Mouse (Mus musculus) erythroblast, embryonic 14.5 days (primary cell): ENCODE data around the gene Lyrm7.

Source experiments
- GATA1 ChIP-seq: IDR thresholded peaks from 2 replicates; pipeline ENCODE4 v1.6.1; 2012; ENCODE audit warnings: low read length, inconsistent platforms, mixed read lengths
- TAL1 ChIP-seq: IDR thresholded peaks from 3 replicates; pipeline ENCODE4 v1.6.1; 2012; ENCODE audit warnings: low read length, inconsistent platforms, mixed read lengths

DNA sequence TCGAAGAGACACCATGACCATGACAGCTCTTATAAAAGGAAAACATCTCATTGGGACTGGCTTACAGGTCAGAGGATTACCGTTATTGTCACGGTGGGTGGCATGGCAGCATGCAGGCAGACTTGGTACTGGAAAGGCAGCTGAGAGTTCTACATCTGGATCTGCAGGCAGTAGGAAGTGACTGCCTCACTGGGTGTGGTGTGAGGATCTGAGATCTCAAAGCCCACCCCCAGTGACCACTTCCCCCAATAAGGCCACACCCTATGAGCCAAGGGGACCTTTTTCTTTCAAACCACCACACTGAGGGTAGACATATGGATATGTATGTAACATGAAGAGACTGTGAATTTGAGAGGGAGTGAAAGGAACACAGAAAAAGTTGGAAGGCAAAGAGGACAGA lies 66.0 kb downstream of the Lyrm7 start:
- TF ChIP-seq GATA1, result no peak
- no peak for TF ChIP-seq TAL1
